Mouse (Mus musculus): ENCODE measurements around the gene Ppp1r13l.

- TF ChIP-seq CTCF (IDR thresholded peaks at IDR 0.05; ENCODE audit: control insufficient read depth, insufficient read depth, insufficient read length) (no peak), MAX (IDR thresholded peaks at IDR 0.05) (no peak), MYOG (IDR thresholded peaks at IDR 0.05; ENCODE audit: control insufficient read depth, extremely low read depth, insufficient read length) (no peak), USF1 (IDR thresholded peaks at IDR 0.05; ENCODE audit: low read depth) (no peak)
These were observed 40.1 kb upstream of the Ppp1r13l start for GRCm38 (mm10) chr7:19319458-19319857.
